Mouse (Mus musculus): ENCODE results near the gene Snd1. TPM values are rescaled to one million over a fixed set of nuclear protein-coding genes. Genes with fewer than 3 reads are reported as not detected.

Gene Snd1
- polyA plus RNA-seq, 1 experiment from 2014 or later = 79.3 TPM

GRCm38 (mm10) chr6:28592323-28592893 is 117.5 kb downstream of the Snd1 start:
- Histone ChIP-seq H3K27me3 (ENCODE audit: insufficient read depth, low read length) (no peaks in the 10 kb centered on the region), H3K27ac (no peak overlapping the region), H3K4me2 (ENCODE audit: low read length) (no peak overlapping the region), H3K4me3 (replicated peaks; ENCODE audit: low read depth, low read length) (no peak overlapping the region), H3K4me1 (replicated peaks; ENCODE audit: insufficient read depth, low read length) (no peaks in the 10 kb centered on the region), H3K36me3 (ENCODE audit: insufficient read depth, low read length) (no peaks in the 10 kb centered on the region), H3K9ac (ENCODE audit: low read depth, low read length) (no peak overlapping the region), H3K9me3 (replicated peaks; ENCODE audit: low read length) (no peaks in the 10 kb centered on the region)
- DNase-seq (ENCODE audit: low spot score) = no peak
- 95% methylated on average over 3 of the region's 3 CpGs for WGBS
- ATAC-seq (replicated peaks; ENCODE audit: low FRiP score, low read depth) = no peak
- TF ChIP-seq CTCF (IDR thresholded peaks at IDR 0.05; ENCODE audit: low read depth) = no peak

DNA sequence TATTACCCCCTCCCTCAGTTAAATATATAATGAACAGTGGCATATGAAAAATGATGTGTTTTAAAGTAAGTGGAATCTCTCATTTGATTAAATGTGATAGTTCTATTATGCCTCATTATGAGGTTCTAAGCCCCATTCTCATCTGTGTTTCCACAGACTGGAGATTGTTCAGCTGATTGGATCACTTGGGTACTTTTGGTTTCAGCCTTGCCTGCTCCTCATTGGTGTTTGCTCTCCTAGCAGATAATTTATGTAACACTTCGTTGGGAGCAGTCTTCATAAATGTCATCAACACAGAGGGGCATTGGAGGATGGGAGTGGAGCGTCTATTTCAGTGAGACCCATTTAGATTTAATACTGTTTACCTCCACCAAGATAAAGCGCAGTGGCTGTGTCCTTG is 118.8 kb downstream of the Snd1 start:
- DNase-seq (ENCODE audit: low spot score) (no peak), ATAC-seq (replicated peaks; ENCODE audit: low FRiP score, low read depth) (no peak)
- Histone ChIP-seq H3K27me3 (ENCODE audit: insufficient read depth, low read length) (no peaks in the 10 kb centered on the region), H3K36me3 (ENCODE audit: insufficient read depth, low read length) (no peaks in the 10 kb centered on the region), H3K4me2 (ENCODE audit: low read length) (no peak overlapping the region), H3K9ac (ENCODE audit: low read depth, low read length) (no peak overlapping the region), H3K4me1 (replicated peaks; ENCODE audit: insufficient read depth, low read length) (no peaks in the 10 kb centered on the region), H3K9me3 (replicated peaks; ENCODE audit: low read length) (no peaks in the 10 kb centered on the region), H3K4me3 (replicated peaks; ENCODE audit: low read depth, low read length) (no peak overlapping the region), H3K27ac (no peak overlapping the region)
- 63% methylated on average over 3 of the region's 3 CpGs for WGBS
- TF ChIP-seq CTCF (IDR thresholded peaks at IDR 0.05; ENCODE audit: low read depth) = no peak

- no peak overlapping the region for H3K27ac ChIP-seq
- H3K36me3 ChIP-seq (ENCODE audit: insufficient read depth, low read length) = no peaks in the 10 kb centered on the region
- H3K27me3 ChIP-seq (ENCODE audit: insufficient read depth, low read length) = no peaks in the 10 kb centered on the region
- ATAC-seq (replicated peaks; ENCODE audit: low FRiP score, low read depth) (no peak), DNase-seq (ENCODE audit: low spot score) (no peak)
- no peak overlapping the region for H3K4me3 ChIP-seq (replicated peaks; ENCODE audit: low read depth, low read length)
- H3K9me3 ChIP-seq (replicated peaks; ENCODE audit: low read length) = no peaks in the 10 kb centered on the region
- WGBS = 91% methylated on average over 4 of the region's 4 CpGs
- no peak for TF ChIP-seq CTCF (IDR thresholded peaks at IDR 0.05; ENCODE audit: low read depth)
- no peak overlapping the region for H3K9ac ChIP-seq (ENCODE audit: low read depth, low read length)
- no peak overlapping the region for H3K4me2 ChIP-seq (ENCODE audit: low read length)
- H3K4me1 ChIP-seq (replicated peaks; ENCODE audit: insufficient read depth, low read length) = no peaks in the 10 kb centered on the region
These were observed 119.8 kb downstream of the Snd1 start for GRCm38 (mm10) chr6:28594759-28595158.

- DNase-seq (ENCODE audit: low spot score) = no peak
- H3K36me3 ChIP-seq (ENCODE audit: insufficient read depth, low read length) = no peaks in the 10 kb centered on the region
- ATAC-seq (replicated peaks; ENCODE audit: low FRiP score, low read depth) = no peak
These were observed 120.3 kb downstream of the Snd1 start for GRCm38 (mm10) chr6:28595231-28595630.

DNA sequence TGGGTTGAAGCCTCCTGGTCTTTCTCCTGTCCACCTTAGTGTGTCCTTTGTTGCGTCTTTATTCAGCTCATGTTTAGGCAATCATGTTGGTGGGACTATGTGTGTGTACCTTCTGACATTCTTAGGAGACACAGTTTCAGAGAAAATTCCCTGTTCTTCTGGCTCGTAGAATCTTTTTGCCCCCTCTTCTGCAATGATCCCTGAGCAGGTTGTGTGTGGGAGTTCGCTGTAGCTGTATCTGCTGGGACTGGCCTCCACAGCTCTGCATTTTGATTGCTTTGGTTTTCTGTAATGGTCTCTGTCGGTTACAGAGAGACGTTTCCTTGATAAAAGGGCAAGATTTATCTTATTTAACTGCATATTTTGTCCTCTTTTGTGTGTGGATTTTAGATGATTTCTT is 122.3 kb downstream of the Snd1 start:
- no peaks in the 10 kb centered on the region for H3K9me3 ChIP-seq (replicated peaks; ENCODE audit: low read length)
- H3K27me3 ChIP-seq (ENCODE audit: insufficient read depth, low read length) = no peaks in the 10 kb centered on the region
- DNase-seq (ENCODE audit: low spot score) (no peak), ATAC-seq (replicated peaks; ENCODE audit: low FRiP score, low read depth) (no peak)
- WGBS = 64% methylated on average over 5 of the region's 5 CpGs
- H3K27ac ChIP-seq = no peak overlapping the region
- H3K4me3 ChIP-seq (replicated peaks; ENCODE audit: low read depth, low read length) = no peak overlapping the region
- no peak overlapping the region for H3K9ac ChIP-seq (ENCODE audit: low read depth, low read length)
- no peaks in the 10 kb centered on the region for H3K4me1 ChIP-seq (replicated peaks; ENCODE audit: insufficient read depth, low read length)
- no peak overlapping the region for H3K4me2 ChIP-seq (ENCODE audit: low read length)
- TF ChIP-seq CTCF (IDR thresholded peaks at IDR 0.05; ENCODE audit: low read depth) = no peak
- no peaks in the 10 kb centered on the region for H3K36me3 ChIP-seq (ENCODE audit: insufficient read depth, low read length)

More at GRCm38 (mm10) chr6:28595231-28595630, 120.3 kb downstream of the Snd1 start:
- no peaks in the 10 kb centered on the region for H3K27me3 ChIP-seq (ENCODE audit: insufficient read depth, low read length)
- no peak for TF ChIP-seq CTCF (IDR thresholded peaks at IDR 0.05; ENCODE audit: low read depth)
- H3K9ac ChIP-seq (ENCODE audit: low read depth, low read length) = no peak overlapping the region
- no peak overlapping the region for H3K4me2 ChIP-seq (ENCODE audit: low read length)
- H3K4me3 ChIP-seq (replicated peaks; ENCODE audit: low read depth, low read length) = no peak overlapping the region
- no peaks in the 10 kb centered on the region for H3K4me1 ChIP-seq (replicated peaks; ENCODE audit: insufficient read depth, low read length)
- 89% methylated on average over 1 of the region's 1 CpGs for WGBS
- no peak overlapping the region for H3K27ac ChIP-seq
- H3K9me3 ChIP-seq (replicated peaks; ENCODE audit: low read length) = no peaks in the 10 kb centered on the region

- Histone ChIP-seq H3K36me3 (ENCODE audit: insufficient read depth, low read length) (no peaks in the 10 kb centered on the region), H3K9me3 (replicated peaks; ENCODE audit: low read length) (no peaks in the 10 kb centered on the region), H3K4me2 (ENCODE audit: low read length) (no peak overlapping the region), H3K9ac (ENCODE audit: low read depth, low read length) (no peak overlapping the region), H3K4me3 (replicated peaks; ENCODE audit: low read depth, low read length) (no peak overlapping the region), H3K27me3 (ENCODE audit: insufficient read depth, low read length) (no peaks in the 10 kb centered on the region), H3K4me1 (replicated peaks; ENCODE audit: insufficient read depth, low read length) (no peaks in the 10 kb centered on the region), H3K27ac (no peak overlapping the region)
- WGBS = 93% methylated on average over 5 of the region's 5 CpGs
- DNase-seq (ENCODE audit: low spot score) (no peak), ATAC-seq (replicated peaks; ENCODE audit: low FRiP score, low read depth) (no peak)
- no peak for TF ChIP-seq CTCF (IDR thresholded peaks at IDR 0.05; ENCODE audit: low read depth)
These were observed 124.2 kb downstream of the Snd1 start for GRCm38 (mm10) chr6:28599120-28599519.

DNA sequence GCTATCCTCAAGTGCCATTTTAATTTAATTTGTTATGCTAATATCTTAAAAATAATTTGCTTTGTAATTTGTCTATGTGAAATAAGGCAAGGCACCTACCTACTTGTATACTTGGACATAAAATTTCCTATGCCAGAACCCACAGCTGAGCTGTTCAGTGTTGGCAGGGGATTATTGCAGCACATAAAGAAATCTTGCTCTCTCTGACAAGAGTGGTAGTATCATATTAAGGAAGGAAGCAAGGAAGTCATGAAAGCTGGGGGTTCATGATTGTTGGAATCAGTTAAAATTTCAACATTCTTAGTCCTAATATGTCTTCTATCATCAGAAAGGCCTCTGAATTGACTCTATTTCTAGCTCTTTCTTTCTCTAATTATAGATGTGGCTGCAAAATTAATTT is 125.5 kb downstream of the Snd1 start:
- Histone ChIP-seq H3K4me3 (replicated peaks; ENCODE audit: low read depth, low read length) (no peak overlapping the region), H3K4me1 (replicated peaks; ENCODE audit: insufficient read depth, low read length) (no peaks in the 10 kb centered on the region), H3K27ac (no peak overlapping the region), H3K9me3 (replicated peaks; ENCODE audit: low read length) (no peaks in the 10 kb centered on the region), H3K36me3 (ENCODE audit: insufficient read depth, low read length) (no peaks in the 10 kb centered on the region), H3K9ac (ENCODE audit: low read depth, low read length) (no peak overlapping the region), H3K27me3 (ENCODE audit: insufficient read depth, low read length) (no peaks in the 10 kb centered on the region), H3K4me2 (ENCODE audit: low read length) (no peak overlapping the region)
- no peak for ATAC-seq (replicated peaks; ENCODE audit: low FRiP score, low read depth)
- no peak for TF ChIP-seq CTCF (IDR thresholded peaks at IDR 0.05; ENCODE audit: low read depth)
- DNase-seq (ENCODE audit: low spot score) = no peak

Data from kidney, postnatal 0 days (tissue).